Mouse (Mus musculus): Measurements from ENCODE around the gene Tnf. TPM values are rescaled to one million over a fixed set of nuclear protein-coding genes. Genes with fewer than 3 reads are reported as not detected.
"Not testable (repeated sequence)": the region's sequence is repeated elsewhere in the genome, so short reads cannot be mapped to it uniquely, and the experiment has no call there.

Gene Tnf
- total RNA-seq, 2 experiments from 2014 or later, result 0.36 to 0.83 TPM

- peak; percentile 52 to 56 for DNase-seq (ENCODE audit: low spot score in 2 of 2)
These were observed 33.1 kb upstream of the Tnf start for GRCm38 (mm10) chr17:35234903-35235302.

DNA sequence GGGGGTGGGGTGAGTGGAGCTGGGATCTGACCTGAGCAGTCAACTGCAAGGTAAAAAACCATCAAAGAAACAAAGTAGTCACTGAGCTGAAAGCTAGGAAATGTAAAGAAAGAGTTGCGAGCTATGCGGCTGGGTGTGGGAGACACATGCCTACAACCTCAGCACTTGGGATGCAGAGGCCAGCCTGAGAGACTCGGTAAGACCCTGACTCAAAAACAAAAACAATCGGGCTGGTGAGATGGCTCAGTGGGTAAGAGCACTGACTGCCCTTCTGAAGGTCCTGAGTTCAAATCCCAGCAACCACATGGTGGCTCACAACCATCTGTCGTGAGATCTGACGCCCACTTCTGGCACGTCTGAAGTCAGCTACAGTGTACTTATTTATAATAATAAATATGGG, 32.3 kb upstream of the Tnf start:
- not testable (repeated sequence) for DNase-seq (ENCODE audit: low spot score in 2 of 2)

- DNase-seq (ENCODE audit: low spot score in 2 of 2), result no peak
These were observed 31.5 kb upstream of the Tnf start, which contains the start of gene Atp6v1g2 for GRCm38 (mm10) chr17:35233114-35233980. Gene Atp6v1g2 (plus strand): TSS chr17:35233660.

- no peak for DNase-seq (ENCODE audit: low spot score in 2 of 2)
These were observed 30.9 kb upstream of the Tnf start for GRCm38 (mm10) chr17:35232659-35233058.

DNA sequence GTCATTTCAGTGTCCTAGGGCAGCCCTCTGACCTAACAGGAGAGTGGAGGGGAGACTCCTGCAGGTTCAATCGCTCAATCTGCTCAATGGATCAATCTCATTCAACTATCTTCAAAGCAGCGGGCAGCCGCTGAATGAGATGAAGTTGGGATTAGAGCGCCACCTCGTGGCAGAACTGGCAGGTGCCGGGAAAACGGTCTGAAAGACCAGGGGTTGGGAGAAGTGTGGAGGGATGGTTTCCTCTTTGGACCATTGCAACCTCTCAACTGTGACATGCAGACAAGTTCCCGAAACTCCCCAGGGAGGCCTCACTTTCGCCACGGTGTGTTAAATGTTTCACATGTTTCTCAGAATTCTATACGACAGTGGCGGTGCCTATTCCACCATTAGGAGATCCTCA, 30.2 kb upstream of the Tnf start:
- peak; percentile 89 to 93 for DNase-seq (ENCODE audit: low spot score in 2 of 2)

DNA sequence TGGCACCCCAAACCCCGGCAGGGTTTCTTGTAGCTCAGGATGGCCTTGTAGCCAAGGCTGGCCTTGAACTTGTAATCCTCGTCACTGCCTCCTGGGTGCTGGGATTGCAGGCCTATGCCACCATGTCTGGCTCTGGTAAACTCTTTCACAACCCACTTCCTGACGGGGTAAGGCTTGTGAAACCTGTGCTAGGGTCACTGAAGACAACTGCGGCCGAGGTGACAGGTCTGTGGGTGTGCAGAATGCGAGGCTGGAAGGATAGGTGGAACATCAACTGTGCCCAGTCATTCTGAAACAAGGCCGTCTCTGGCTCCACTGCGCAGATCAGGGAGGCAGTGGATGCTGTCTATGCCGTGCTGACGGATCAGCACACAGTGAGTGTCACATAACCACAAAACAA, 29.2 kb upstream of the Tnf start:
- no peak for DNase-seq (ENCODE audit: low spot score in 2 of 2)

- no peak for DNase-seq (ENCODE audit: low spot score in 2 of 2)
These were observed 24.8 kb upstream of the Tnf start for GRCm38 (mm10) chr17:35226561-35227046.

DNA sequence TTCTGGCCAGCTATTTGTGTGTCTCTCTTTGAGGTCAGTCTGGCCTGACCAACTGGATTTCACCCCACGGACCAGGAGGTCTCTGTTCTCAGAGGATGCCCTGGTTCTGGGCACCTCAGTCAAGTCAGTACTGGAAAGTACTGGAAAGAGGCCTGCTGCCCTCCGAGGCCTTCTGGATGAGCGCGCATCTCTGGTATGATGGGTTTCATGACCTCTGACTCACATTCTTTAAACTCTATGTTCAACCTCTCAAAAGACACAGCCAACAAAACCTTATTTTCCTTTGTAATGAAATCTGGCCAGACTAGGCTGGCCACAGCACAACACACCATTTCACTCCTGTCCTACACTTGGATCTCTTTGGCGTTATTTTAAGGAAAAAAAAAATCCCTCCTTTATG, 23.6 kb upstream of the Tnf start:
- no peak for DNase-seq (ENCODE audit: low spot score in 2 of 2)

DNA sequence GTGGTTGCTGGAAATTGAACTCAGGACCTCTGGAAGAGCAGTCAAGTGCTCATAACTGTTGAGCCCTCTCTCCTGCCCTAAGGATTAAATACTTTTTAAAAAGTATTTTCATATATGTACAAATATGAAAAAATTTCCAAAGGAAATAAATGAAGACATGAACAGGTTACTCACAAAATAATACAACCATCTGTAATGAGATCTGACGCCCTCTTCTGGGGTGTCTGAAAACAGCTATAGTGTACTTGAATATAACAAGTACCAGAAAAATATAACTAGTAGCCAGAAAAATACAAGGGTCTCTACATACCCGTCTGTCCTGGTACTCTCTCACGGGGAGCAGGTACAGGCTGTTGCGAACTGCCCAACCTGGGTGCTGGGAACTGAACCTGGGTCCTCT, 22.8 kb upstream of the Tnf start:
- DNase-seq (ENCODE audit: low spot score in 2 of 2), result no peak

GRCm38 (mm10) chr17:35222299-35222698, 20.5 kb upstream of the Tnf start:
- no peak for DNase-seq (ENCODE audit: low spot score in 2 of 2)

DNA sequence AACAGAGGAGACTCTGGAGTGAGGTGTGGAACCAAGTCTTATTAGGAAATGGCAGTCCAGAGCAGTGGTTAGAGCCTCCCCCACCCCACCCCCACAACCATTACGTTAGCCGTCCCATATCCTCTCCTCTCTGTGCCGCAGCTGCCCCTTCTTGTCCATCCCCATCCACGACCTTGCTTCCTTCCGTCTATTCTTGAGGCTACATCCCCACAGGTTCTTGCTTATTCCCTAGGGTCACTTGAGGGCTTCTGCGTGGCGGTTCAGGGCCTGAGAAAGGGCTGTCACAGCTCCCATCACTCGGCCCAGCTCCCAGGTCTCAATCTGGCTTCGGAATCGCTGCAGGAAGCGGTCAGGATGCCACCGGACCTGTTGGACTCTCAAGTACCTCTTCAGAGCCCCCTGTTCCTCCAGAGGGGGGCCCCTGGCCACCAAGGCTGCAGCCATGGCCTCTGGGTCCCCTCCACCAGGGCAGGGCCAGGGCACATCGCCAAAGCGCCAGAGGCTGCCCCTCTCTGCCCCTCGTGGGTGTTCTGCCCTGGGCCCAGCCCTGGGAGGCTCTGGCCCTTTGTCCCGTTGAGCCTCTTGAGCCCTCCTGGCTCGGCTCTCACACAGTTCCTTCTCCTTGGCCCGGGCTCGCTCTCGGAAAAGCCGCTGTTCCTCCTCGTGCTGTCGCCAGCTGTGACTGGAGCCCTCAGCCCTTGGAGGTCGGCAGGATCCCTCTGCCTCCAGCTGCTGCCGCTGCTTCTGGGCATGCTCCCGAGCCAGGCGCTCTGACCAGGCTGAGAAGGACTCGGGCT, 18.5 kb upstream of the Tnf start, which contains the start of gene Gm16181:
TSS of gene Gm16181 (plus strand) at position 679 of the 797 bp plus-strand sequence.
- no peak for DNase-seq (ENCODE audit: low spot score in 2 of 2)

GRCm38 (mm10) chr17:35219601-35220041, 17.8 kb upstream of the Tnf start:
- DNase-seq (ENCODE audit: low spot score in 2 of 2), result no peak

GRCm38 (mm10) chr17:35218516-35219193, 16.8 kb upstream of the Tnf start:
- DNase-seq (ENCODE audit: low spot score in 2 of 2), result no peak

DNA sequence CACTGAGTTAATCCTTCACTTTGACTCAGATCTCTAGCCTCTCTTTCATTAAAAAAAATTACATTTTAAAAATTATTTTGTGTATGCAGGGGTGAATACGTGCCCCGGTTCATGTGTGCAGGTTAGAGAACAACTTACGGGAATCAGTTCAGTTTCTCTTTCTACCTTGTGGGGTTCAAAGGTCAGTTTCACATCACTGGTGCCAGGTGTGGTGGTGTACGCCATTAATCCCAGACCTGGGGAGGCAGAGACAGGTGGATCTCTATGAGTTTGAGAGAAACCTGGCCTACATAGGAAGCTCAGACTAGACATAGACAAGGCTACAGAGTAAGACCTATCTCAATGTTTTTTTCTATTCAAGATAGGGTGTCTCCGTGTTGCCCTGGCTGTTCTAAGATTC, 11.3 kb upstream of the Tnf start:
- no peak for DNase-seq (ENCODE audit: low spot score in 2 of 2)

DNA sequence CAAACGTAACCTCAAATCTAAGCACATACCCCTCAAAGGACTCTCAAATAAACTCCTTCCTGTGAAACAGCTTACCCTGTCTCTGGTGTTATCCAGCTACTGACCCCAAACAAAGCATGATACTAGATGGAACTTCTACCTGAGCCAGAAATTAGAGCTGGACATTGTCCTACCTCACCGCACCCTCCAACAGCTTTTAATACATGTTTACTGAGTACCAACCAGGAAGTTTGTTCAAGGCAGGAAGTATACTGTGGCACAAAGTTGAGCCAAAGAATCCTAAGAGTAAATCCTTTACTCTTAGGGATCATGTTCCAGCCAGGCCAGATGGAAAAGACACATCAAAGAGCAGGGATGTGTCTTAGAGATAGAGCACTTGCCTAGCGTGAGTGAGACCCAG, 8.8 kb upstream of the Tnf start:
- DNase-seq (ENCODE audit: low spot score in 2 of 2), result no peak

- no peak for DNase-seq (ENCODE audit: low spot score in 2 of 2)
These were observed 8.2 kb upstream of the Tnf start for GRCm38 (mm10) chr17:35209785-35210535.

GRCm38 (mm10) chr17:35205380-35205769, 3.6 kb upstream of the Tnf start:
- no peak for DNase-seq (ENCODE audit: low spot score in 2 of 2)

DNA sequence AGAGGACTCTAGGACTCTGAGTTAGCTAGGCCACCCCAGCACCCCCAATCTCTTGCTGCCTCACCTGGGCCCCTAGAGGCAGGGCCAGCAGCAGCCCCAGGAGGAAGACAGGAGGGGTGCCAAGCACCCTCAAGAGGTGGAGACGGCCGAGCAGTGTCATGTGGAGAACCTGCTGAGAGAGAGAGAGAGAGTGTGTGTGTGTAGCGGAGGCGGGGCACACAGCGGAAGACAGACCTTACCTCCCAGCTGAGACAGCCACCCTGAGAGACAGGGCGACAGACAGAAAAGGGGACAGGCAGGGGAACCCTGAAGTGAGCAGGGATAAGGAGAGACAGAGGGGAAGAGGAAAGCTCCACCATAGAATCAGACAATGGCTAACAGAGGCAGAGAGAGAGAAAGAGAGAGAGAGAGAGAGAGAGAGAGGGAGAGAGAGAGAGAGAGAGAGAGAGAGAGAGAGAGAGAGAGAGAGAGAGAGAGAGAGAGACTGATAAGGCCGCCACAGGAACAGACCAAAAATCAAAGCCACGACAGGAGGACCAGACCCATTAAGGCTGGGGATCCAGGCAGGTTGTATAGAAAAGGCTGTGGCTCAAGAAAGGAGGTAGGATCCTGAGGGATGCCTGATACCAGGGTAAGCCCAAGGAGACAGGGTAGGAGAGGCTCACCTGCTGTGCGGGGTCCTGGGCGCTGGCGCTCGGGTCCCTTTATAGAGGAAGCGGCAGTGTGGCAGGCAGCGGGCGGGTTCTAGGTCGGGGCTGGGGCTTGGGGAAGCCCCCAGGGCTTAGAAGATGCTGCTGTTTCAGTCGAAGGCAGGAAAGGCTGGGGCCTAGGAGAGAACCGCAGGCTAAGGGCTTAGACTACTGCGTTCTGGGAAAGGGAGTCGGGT, 2.9 kb upstream of the Tnf start, which contains the start of gene Lta:
TSS of gene Lta (minus strand) at position 858 of the 886 bp plus-strand sequence.
- DNase-seq (ENCODE audit: low spot score in 2 of 2), result no peak

GRCm38 (mm10) chr17:35202442-35202841, 635 bp upstream of the Tnf start:
- no peak for DNase-seq (ENCODE audit: low spot score in 2 of 2)
